Mouse (Mus musculus) hindbrain, embryonic 11.5 days (tissue): ENCODE results near the gene Syne1. TPM values are rescaled to one million over a fixed set of nuclear protein-coding genes. Genes with fewer than 3 reads are reported as not detected.

Experiments used
- ATAC-seq: fragments of 200-750 bp; cut with Nextera tagmentation; 2 replicates; pipeline ENCODE4 v1.8.0; 2017; ENCODE audit warnings: mild to moderate bottlenecking, moderate TSS enrichment, moderate library complexity; ENCODE audit not compliant: low FRiP score
- DNase-seq: peaks from one replicate; pipeline ENCODE4 v3.0.0-alpha.2; 2015; ENCODE audit warnings: low spot score
- H3K27ac ChIP-seq: fragments of 300-500 bp; sonication (generic); 2 replicates; pipeline ENCODE4 v1.5.1; 2014; ENCODE audit warnings: mild to moderate bottlenecking, low read depth, low read length
- H3K27me3 ChIP-seq: fragments of 300-500 bp; sonication (generic); 2 replicates; pipeline ENCODE4 v1.6.1; 2014; ENCODE audit warnings: mild to moderate bottlenecking, low read length, moderate library complexity, mixed read lengths; ENCODE audit not compliant: control insufficient read depth, insufficient read depth
- H3K36me3 ChIP-seq: fragments of 300-500 bp; sonication (generic); 2 replicates; pipeline ENCODE4 v1.6.1; 2014; ENCODE audit warnings: mild to moderate bottlenecking, low read length, moderate library complexity, mixed read lengths; ENCODE audit not compliant: control insufficient read depth, insufficient read depth
- H3K4me1 ChIP-seq: fragments of 300-500 bp; sonication (generic); replicated peaks from 2 replicates; pipeline ENCODE4 v1.6.1; 2014; ENCODE audit warnings: low read length, mixed read lengths; ENCODE audit not compliant: control insufficient read depth, insufficient read depth
- H3K4me2 ChIP-seq: fragments of 300-500 bp; sonication (generic); replicated peaks from 2 replicates; pipeline ENCODE4 v1.6.1; 2014; ENCODE audit warnings: mild to moderate bottlenecking, low read depth, low read length
- H3K4me3 ChIP-seq: fragments of 300-500 bp; sonication (generic); 2 replicates; pipeline ENCODE4 v1.5.1; 2014; ENCODE audit warnings: low read depth, low read length
- H3K9ac ChIP-seq: fragments of 300-500 bp; sonication (generic); 2 replicates; pipeline ENCODE4 v1.6.1; 2014; ENCODE audit warnings: low read depth, low read length
- H3K9me3 ChIP-seq: fragments of 300-500 bp; sonication (generic); 2 replicates; pipeline ENCODE4 v1.6.1; 2016; ENCODE audit warnings: low read length; ENCODE audit not compliant: control insufficient read depth
- WGBS: fragments of 180-500 bp; shearing (Covaris S2); extraction: QIAGEN DNeasy Blood & Tissue Kit; methylation state at CpG from one replicate; pipeline ENCODE4 v1.1.7; 2014; 5-methylcytosine and 5-hydroxymethylcytosine counted together
- polyA plus RNA-seq: library from polyadenylated mRNA; unstranded; fragments of >200 nt; fragmentation: Nextera tagmentation; extraction: Ambion mirVana; gene quantifications from 2 replicates; pipeline ENCODE4 v1.2.1, GENCODE M21; 2014

The Syne1 gene
- polyA plus RNA-seq, 1 experiment from 2014 or later = 6.3 TPM

GRCm38 (mm10) chr10:5141471-5141870 lies 409.8 kb downstream of the Syne1 start:
- H3K27me3 ChIP-seq = no peaks in the 10 kb centered on the region
- no peak overlapping the region for H3K9ac ChIP-seq
- H3K36me3 ChIP-seq = no peaks in the 10 kb centered on the region
- no peak overlapping the region for H3K27ac ChIP-seq
- DNase-seq (no peak), ATAC-seq (no peak)
- H3K4me3 ChIP-seq = no peak overlapping the region
- 94% methylated on average over 5 of the region's 5 CpGs for WGBS
- H3K4me1 ChIP-seq = no peaks in the 10 kb centered on the region
- no peak overlapping the region for H3K4me2 ChIP-seq
- no peaks in the 10 kb centered on the region for H3K9me3 ChIP-seq

- H3K27ac ChIP-seq = no peak overlapping the region
- WGBS = 80% methylated on average over 4 of the region's 4 CpGs
- H3K9ac ChIP-seq = no peak overlapping the region
- no peak overlapping the region for H3K4me2 ChIP-seq
- no peaks in the 10 kb centered on the region for H3K27me3 ChIP-seq
- H3K4me3 ChIP-seq = no peak overlapping the region
- H3K4me1 ChIP-seq = no peaks in the 10 kb centered on the region
- DNase-seq = no peak
- no peaks in the 10 kb centered on the region for H3K9me3 ChIP-seq
- no peaks in the 10 kb centered on the region for H3K36me3 ChIP-seq
- no peak for ATAC-seq
Observed at GRCm38 (mm10) chr10:5139932-5140264, 411.4 kb downstream of the Syne1 start.

GRCm38 (mm10) chr10:5139246-5139931 lies 411.9 kb downstream of the Syne1 start:
- H3K27ac ChIP-seq = no peak overlapping the region
- H3K4me1 ChIP-seq = no peaks in the 10 kb centered on the region
- no peaks in the 10 kb centered on the region for H3K36me3 ChIP-seq
- H3K9me3 ChIP-seq = no peaks in the 10 kb centered on the region
- no peak overlapping the region for H3K9ac ChIP-seq
- no peak overlapping the region for H3K4me3 ChIP-seq
- H3K4me2 ChIP-seq = no peak overlapping the region
- no peaks in the 10 kb centered on the region for H3K27me3 ChIP-seq
- DNase-seq = no peak
- no peak for ATAC-seq
- 93% methylated on average over 3 of the region's 3 CpGs for WGBS

- DNase-seq = no peak
- Histone ChIP-seq H3K4me1 (no peaks in the 10 kb centered on the region), H3K9me3 (no peaks in the 10 kb centered on the region), H3K27me3 (no peaks in the 10 kb centered on the region), H3K27ac (no peak overlapping the region), H3K9ac (no peak overlapping the region), H3K36me3 (no peaks in the 10 kb centered on the region), H3K4me3 (no peak overlapping the region), H3K4me2 (no peak overlapping the region)
- 90% methylated on average over 3 of the region's 3 CpGs for WGBS
- no peak for ATAC-seq
Observed at GRCm38 (mm10) chr10:5132050-5132449, 419.2 kb downstream of the Syne1 start.

- no peak overlapping the region for H3K4me3 ChIP-seq
- H3K27ac ChIP-seq = no peak overlapping the region
- ATAC-seq = no peak
Observed at GRCm38 (mm10) chr10:5130495-5130894, 420.8 kb downstream of the Syne1 start.

GRCm38 (mm10) chr10:5124757-5125156 lies 426.5 kb downstream of the Syne1 start:
- Histone ChIP-seq H3K9ac (no peak overlapping the region), H3K36me3 (no peaks in the 10 kb centered on the region), H3K27me3 (no peaks in the 10 kb centered on the region), H3K4me2 (no peak overlapping the region), H3K4me1 (no peaks in the 10 kb centered on the region), H3K9me3 (no peaks in the 10 kb centered on the region), H3K4me3 (no peak overlapping the region), H3K27ac (no peak overlapping the region)
- 90% methylated on average over 7 of the region's 7 CpGs for WGBS
- DNase-seq = no peak
- no peak for ATAC-seq

More at GRCm38 (mm10) chr10:5130495-5130894, 420.8 kb downstream of the Syne1 start:
- Histone ChIP-seq H3K27me3 (no peaks in the 10 kb centered on the region), H3K4me1 (no peaks in the 10 kb centered on the region), H3K9ac (no peak overlapping the region), H3K9me3 (no peaks in the 10 kb centered on the region), H3K4me2 (no peak overlapping the region), H3K36me3 (no peaks in the 10 kb centered on the region)
- 91% methylated on average over 1 of the region's 1 CpGs for WGBS
- no peak for DNase-seq

GRCm38 (mm10) chr10:5116720-5117119 lies 434.6 kb downstream of the Syne1 start:
- no peak overlapping the region for H3K27ac ChIP-seq
- no peak overlapping the region for H3K4me2 ChIP-seq
- no peaks in the 10 kb centered on the region for H3K4me1 ChIP-seq
- no peak overlapping the region for H3K4me3 ChIP-seq
- no peaks in the 10 kb centered on the region for H3K27me3 ChIP-seq
- 90% methylated on average over 6 of the region's 6 CpGs for WGBS
- no peaks in the 10 kb centered on the region for H3K36me3 ChIP-seq
- no peak for ATAC-seq
- H3K9me3 ChIP-seq = no peaks in the 10 kb centered on the region
- H3K9ac ChIP-seq = no peak overlapping the region
- DNase-seq = no peak

- no peak overlapping the region for H3K9ac ChIP-seq
- no peaks in the 10 kb centered on the region for H3K36me3 ChIP-seq
- no peak overlapping the region for H3K4me3 ChIP-seq
- 91% methylated on average over 5 of the region's 5 CpGs for WGBS
- DNase-seq (no peak), ATAC-seq (no peak)
- no peak overlapping the region for H3K4me2 ChIP-seq
- H3K9me3 ChIP-seq = no peaks in the 10 kb centered on the region
- no peaks in the 10 kb centered on the region for H3K4me1 ChIP-seq
- no peak overlapping the region for H3K27ac ChIP-seq
- no peaks in the 10 kb centered on the region for H3K27me3 ChIP-seq
Observed at GRCm38 (mm10) chr10:5116155-5116554, 435.1 kb downstream of the Syne1 start.

GRCm38 (mm10) chr10:5110773-5111172 lies 440.5 kb downstream of the Syne1 start:
- no peak for ATAC-seq

More at GRCm38 (mm10) chr10:5110773-5111172, 440.5 kb downstream of the Syne1 start:
- Histone ChIP-seq H3K9ac (no peak overlapping the region), H3K4me3 (no peak overlapping the region), H3K4me1 (no peaks in the 10 kb centered on the region), H3K9me3 (no peaks in the 10 kb centered on the region), H3K36me3 (no peaks in the 10 kb centered on the region), H3K27ac (no peak overlapping the region), H3K4me2 (no peak overlapping the region), H3K27me3 (no peaks in the 10 kb centered on the region)
- WGBS = 93% methylated on average over 5 of the region's 5 CpGs
- no peak for DNase-seq
